Mouse (Mus musculus) gastrocnemius, postnatal 14 days (tissue): ENCODE data around the gene Cmtm6. TPM values are rescaled to one million over a fixed set of nuclear protein-coding genes. Genes with fewer than 3 reads are reported as not detected.
A peak's percentile ranks its signal among the peaks of the same experiment; 100 is the strongest.
"Not testable (repeated sequence)": the region's sequence is repeated elsewhere in the genome, so short reads cannot be mapped to it uniquely, and the experiment has no call there.

Experiments used
- DNase-seq: peaks from one replicate; pipeline ENCODE4 v3.0.0; 2021; ENCODE audit warnings: mixed read lengths
- intact Hi-C: fragments of 180-260 bp; cut with DNase I; formaldehyde crosslinking; loops from one replicate; pipeline ENCODE4 v1.15.1; 2025; ENCODE audit warnings: low total_unique reads
- total RNA-seq, 2 experiments: library from RNA; stranded (reverse); gene quantifications; 2 replicates each; pipeline ENCODE4 v1.2.3; 2021

Cmtm6 gene
- total RNA-seq, 2 experiments from 2014 or later, result 11.2 to 14.2 TPM

DNA sequence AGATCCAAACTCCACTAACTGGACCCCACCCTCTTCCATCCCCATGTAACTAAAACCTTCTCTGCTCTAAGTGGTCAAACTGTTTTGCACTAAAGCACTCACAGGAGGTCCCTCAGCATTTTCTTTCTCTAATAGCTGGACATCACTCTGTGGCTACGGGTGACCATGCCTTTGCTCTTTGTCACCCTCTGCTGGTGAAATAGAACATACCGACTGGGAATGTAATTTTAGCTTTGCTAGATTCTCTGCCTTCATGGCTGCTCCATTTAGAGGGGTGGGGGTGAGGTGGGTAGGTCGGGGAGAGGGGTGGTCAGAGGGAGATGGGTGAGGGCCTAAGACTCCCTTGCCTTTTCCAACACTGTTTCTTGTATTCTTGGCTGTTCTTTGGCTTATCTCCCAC, 3.6 kb upstream of the Cmtm6 start:
- intact Hi-C loops, result loop anchor here (2.0 kb wide), 1 partner anchor 79 kb away; no protein-coding TSS in a partner anchor
- DNase-seq, result no peak

DNA sequence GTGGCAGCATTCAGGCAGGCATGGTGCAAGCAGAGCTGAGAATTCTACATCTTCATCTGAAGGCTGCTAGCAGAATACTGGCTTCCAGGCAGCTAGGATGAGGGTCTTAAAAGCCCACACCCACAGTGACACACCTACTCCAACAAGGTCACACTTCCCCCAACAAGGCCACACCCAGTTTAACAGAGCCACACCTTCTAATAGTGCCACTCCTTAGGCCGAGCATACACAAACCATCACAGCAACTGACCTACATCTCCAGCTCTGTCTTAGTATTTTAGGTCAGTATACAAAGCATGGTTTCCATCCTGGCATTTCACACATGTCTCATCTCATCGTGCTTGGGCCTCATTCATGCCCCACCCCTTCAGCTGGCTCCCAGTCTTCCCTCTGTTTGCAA, 2.5 kb upstream of the Cmtm6 start:
- DNase-seq, intact Hi-C loops: not testable (repeated sequence)

DNA sequence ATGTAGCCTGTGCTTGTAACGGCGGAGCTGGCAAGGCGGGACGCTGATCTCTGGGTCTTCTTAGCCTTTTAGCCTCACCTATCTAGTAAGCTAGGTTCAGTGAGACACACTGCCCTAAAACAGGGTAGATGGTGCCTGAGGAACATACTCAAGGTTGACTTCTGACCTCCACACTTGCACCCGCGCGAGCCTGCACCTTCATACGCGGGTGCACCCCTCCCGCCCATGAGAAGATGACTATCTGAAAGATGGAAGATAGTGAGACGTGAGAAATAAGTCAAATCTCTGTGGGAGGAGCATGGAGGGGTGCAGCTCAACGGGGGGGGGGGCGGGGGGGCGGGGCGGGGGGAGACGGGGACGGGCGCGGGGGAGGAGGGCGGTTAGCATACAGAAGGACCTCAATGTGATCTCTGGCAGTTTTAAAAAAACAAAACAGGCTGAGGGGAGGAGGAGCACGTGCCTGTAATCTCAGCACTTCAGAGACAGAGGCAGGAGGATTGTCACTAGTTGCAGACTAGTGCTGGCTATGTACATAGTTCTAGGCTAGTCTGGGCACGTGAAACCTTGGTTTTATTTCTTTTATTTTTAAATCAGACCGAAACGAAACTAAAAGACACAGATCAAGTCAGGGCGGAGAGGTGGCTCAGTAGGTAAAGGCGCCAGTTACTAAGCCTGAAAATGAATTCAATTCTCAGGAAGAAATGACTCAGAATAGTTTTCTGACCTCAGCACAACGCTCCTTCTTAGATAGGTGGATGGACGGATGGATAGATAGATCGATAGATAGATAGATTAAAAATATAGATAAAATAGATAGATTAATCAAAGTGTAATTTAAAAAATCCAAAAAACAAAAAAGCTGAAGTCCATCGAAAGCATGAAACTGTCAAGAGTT, 758 bp upstream of the Cmtm6 start:
- no peak for DNase-seq
- intact Hi-C loops, result no loop called here

DNA sequence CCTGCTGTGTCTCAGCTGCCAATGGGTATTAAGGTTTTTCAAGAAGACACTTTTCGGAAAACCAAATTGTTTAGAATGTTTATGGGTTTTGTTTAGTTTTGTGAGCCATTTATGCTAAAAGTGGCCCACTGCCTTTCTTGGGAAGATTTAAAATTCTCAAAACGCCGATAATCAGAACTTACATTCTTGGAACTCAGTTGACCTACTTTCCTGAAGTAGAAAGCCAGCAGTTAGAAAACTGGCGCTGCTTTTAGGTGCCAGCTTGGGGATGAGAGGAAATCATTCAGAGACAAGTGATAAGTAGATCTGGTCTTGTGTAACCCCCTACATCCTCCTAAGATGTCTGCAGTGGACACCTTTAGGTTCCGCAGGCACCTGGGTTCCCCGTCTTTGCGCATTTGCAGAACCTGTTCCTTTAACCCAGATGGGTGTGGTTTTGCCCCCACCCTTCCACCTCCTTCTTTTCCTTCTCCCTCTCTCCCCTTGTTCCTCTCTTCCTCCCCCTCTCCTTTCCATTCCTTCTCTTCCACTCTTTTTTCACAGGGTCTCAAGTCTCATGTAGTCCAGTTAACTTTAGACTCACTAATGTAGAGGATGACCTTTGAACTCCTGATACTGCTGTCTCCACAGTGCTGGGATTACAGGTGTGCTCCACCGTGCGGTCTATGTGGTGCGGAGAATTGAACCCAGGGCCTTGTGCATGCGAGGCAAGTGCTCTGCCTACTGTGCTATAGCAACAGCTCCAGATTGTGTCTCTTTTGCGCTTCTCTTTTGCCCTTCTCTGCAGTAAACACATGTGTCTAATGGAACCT, 1.2 kb downstream of the Cmtm6 start:
- intact Hi-C loops, result no loop called here
- no peak for DNase-seq

DNA sequence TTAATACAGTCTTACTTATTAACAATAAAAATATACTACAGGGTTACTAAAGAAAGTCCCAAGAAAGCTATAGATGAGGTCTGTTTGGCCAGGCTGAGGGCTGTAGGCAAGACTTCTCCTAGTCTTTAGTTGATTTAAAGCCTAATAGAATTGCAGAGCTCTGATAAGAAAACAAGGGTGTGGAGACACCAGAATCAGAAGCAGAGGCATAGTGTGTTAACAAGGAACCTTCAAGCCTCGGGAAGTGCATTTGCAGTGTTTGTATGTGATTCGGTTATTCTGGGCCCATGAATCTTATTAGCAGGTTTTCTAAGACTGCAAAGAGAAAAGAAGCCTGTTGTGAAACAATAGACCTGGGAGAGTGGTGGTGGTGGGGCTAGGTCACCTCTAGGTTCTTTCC, 2.3 kb downstream of the Cmtm6 start:
- DNase-seq, result no peak
- intact Hi-C loops, result no loop called here

DNA sequence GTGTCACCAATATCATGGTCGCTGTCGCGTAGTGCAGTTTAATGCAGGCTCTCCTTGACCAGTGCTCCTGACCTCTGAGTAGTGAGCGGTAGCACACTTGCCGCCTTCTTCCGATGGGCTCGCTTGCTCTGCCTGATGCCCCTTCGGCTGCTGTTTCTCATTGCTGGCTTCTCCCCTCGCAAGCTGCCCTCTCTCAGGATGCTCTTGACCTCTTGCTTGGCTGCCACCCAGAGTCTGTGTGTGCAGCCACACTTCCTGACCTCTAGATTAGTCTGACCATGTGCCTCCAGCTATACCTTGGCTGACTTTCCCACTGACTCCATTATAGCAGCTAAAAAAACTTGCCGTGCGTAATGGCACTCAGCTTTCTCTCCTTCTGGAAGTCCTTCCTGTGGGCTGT, 5.5 kb downstream of the Cmtm6 start:
- no peak for DNase-seq
- intact Hi-C loops, result no loop called here

DNA sequence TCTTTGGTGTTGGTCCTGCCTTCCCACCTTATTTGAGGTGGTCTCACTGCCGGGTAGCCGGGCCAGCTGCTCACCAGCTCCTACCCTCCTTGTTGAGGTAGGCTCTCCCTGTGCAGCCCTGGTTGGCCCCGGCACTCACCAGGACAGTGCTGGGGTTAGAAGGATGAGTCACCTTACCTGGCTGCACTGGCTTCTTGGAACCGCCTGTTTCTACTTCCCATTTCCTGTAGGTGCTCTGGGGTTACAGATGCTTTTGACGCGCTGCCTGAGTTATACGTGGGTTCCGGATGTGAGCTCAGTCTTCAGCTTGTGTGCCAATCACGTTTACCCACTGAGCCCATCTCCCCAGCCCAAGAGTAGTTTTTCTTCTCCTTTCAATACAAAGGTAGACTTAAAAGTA, 9.4 kb downstream of the Cmtm6 start:
- DNase-seq, result no peak
- intact Hi-C loops, result no loop called here

DNA sequence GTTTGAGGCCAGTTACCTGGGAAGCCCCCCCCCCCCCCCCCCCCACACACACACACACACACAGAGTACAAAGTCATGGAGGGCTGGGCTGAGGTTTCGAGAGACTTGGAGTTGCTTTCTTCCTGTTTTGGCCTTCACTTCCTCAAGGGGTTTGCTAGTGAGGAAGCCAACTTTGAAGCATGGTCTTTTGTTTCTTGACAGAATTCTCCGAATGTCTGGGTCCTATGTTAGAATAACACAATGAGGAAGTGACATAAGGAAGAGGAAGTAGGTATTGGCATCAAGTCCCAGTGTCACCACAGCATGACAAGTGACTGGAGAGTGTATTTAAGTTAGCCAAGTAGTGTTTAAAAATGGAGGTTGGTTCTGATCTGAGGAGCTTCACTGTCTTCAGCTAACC, 11.8 kb downstream of the Cmtm6 start:
- DNase-seq, result no peak
- intact Hi-C loops, result no loop called here

DNA sequence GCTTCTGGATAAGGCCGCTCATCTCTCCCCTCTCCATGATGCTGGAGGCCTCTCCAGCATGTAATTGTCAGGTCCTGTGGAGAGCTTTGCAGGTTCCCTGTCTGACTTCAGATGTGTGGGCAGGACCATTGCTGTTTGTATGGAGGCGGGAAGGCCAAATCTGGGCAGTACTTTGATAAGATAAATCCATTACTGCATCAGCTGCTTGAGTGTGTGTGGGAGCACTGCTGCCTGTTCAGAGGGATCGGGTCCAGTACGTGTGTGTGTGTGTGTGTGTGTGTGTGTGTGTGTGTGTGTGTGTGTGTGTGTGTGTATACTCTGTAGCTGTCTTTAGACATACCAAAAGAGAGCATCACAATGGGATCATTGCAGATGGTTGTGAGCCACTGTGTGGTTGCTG, 14.2 kb downstream of the Cmtm6 start:
- DNase-seq, result no peak
- intact Hi-C loops, result no loop called here

DNA sequence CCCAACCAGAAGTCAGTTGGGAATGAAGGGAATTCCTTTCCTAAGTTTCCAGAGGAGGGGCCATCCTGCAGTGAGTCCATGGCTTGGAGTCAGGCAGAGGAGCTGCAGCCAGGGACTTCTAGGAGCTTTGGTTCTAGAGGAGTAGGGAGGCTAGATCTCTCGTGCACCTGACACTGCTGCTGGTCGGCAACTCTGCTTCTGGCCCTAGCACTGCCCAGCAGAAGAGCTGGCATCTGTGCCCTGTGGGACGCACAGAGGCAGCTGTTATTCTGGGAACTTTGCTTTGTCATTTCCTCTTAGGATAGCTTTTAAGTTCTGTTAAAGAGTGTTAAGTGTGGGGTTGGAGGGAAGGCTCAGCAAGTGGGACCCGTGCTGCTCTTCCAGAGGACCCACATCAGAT, 14.7 kb downstream of the Cmtm6 start:
- intact Hi-C loops, result no loop called here
- DNase-seq, result no peak

DNA sequence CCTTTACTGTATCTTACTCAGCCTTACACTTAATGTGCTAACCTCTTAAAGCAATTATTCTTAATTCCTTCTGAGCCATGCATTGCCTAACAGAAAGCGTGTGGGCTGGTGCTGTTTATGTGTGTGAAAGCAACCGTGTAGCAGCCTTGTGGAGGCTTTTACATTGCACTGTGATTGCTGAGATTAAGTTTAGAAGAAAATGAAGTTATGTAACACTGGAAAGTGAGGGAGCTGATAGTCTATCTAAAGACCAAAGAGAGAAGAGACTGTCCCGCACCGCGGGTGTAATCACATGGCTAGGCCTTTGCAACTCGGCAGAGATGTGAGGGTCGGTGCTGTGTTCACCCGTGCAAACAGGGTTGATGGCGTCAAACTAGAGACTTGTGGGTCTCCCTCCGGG, 16.1 kb downstream of the Cmtm6 start:
- intact Hi-C loops, result no loop called here

DNA sequence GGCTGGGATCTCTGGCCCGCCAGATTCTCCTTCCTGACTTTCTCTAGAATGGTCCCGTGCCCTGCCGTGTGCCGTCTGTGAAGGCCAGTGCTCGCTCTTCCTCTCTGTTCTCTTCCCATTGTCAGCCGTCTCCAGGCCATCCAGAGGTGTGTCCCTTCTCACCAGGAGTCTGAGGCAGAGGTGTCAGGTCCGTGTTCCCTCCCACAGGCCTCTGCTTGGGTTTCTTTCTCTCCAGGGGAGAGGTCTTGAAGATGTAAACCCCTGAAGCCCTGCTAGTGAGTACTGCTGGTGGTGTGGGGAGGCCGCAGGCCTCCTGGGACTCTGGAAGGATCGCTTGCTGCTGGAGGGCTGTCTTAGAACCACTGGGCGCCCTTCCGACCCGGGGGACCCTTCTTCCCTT, 16.6 kb downstream of the Cmtm6 start:
- intact Hi-C loops, result no loop called here
- no peak for DNase-seq

More for the DNA sequence above, 16.1 kb downstream of the Cmtm6 start:
- DNase-seq, result no peak

DNA sequence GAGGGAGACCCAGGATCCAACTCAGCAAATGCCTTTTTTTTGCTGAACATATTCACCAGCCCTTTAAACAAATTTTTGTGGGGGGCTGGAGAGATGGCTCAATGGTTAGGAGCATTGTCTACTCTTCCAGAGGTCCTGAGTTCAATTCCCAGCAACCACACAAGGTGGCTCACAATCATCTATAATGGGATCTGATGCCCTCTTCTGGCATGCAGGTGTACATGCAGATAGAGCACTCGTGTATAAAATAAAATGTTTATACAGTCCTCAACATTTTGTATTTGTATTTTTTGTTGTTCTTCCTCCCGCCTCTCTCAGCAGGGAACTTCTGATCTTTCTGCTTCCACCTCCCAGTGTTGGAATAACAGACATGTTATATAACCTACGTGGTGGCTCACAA, 20.7 kb downstream of the Cmtm6 start:
- intact Hi-C loops, result loop anchor here (5.0 kb wide), 1 partner anchor 41 kb away; no protein-coding TSS in a partner anchor
- no peak for DNase-seq

DNA sequence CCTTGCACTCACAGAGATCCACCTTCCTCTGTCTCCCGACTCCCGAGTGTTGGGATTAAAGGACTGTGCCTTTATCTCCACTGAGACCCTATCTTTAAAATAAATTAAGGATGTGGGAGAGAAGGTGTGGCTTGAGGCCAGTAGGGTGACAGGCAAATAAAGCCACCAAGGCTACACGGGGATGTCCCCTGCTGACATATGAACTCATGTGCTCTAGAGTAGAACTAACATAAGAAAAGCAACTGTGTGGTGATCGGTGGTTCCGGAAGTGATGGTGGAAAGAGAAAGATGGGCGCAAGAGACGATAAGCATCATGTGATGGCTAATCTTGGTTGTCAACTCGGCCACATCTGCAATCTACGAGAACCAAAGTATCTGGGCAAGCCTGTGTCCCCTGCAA, 21.4 kb downstream of the Cmtm6 start:
- DNase-seq, result no peak
- intact Hi-C loops, result loop anchor here (5.0 kb wide), 1 partner anchor 40 kb away; no protein-coding TSS in a partner anchor

DNA sequence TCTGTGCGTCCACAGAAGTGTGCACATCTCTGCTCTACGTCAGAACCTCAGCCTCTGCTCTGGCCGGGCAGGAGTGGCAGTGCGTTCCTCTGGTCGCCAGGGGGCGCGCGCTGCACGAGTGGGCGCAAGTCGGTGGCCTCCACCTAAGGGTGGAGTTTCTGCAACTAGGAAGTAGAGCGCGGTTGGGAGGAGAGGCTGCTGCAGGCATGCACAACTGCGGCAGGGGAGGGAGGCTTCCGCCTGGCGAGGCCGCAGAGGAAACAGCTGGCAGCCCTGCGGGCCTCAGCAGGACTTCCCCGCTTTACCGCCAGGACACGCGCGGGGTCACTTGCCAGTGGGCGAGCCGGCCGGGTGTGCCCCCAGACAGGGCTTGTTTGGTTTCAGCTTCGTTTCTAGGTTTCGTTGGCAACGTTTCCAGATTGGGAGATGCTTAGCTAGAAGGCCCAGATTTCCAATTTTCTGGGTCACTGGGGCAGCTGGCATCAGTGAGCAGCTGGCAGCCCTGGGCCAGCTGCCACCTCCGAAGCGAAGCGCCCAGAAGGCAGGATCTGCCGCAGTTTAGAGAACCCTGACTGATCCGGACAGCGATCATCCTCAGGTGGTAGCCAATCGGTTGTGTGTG, 22.1 kb downstream of the Cmtm6 start:
- peak; percentile 93 for DNase-seq
- intact Hi-C loops, result loop anchor here (5.0 kb wide), 1 partner anchor 39 kb away; no protein-coding TSS in a partner anchor

DNA sequence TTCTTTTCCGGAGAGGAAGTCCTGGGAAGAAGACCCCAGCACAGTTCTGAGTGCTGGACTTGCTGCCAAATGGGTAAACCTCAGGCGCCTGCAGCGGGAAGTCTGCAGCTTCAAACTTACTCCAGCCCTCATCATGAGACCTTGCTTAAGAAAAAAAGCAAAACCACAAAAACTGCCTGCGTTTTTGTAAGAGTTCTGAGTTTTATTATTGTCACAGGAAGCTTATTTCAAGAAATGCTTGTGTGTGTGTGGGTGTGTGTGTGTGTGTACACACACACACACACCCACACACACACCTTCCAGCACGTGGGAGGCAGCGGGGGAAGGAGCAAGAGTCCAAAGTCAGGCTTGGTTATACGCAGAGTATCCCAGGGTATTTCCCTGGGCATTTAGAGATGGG, 27.4 kb downstream of the Cmtm6 start:
- intact Hi-C loops, result no loop called here
- no peak for DNase-seq

DNA sequence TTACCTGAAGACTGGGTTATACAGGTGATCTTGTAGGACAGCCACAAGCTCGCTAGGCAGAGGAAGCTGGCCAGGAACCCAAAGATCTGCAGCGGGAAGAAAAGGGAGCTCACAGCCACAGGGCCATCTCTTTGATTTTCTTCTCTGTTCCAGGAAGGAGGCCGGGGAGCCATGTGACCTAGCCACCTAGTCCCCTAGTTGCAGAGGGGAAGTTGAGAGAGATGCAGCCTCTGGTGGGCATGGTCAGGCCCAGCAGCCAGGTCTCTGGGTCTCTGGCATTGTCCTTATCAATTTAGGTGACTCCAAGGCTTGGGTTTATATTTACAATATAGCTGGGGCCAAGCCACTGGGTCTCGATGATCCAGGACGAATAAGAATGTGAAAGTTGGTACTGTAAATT, 27.9 kb downstream of the Cmtm6 start:
- no peak for DNase-seq
- intact Hi-C loops, result no loop called here

DNA sequence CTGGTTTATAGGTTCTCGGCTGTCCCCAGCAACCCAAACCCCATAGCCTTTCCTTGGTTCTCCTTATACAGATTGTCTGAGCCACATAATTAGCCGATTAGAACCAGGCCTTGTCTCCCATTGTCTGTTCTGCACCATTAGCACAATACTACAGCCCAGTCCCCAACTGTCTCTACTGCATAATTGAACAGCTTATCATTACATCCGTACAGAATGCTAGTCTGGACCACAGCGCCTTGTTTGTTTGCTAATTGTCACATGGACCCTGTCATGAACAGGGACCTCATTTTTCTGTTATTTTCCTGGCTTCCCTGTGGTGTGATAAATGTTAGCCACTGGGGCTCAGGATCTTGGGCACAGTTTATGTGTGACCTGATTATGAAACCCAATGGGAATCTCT, 29.0 kb downstream of the Cmtm6 start:
- intact Hi-C loops, result no loop called here
- DNase-seq, result no peak

DNA sequence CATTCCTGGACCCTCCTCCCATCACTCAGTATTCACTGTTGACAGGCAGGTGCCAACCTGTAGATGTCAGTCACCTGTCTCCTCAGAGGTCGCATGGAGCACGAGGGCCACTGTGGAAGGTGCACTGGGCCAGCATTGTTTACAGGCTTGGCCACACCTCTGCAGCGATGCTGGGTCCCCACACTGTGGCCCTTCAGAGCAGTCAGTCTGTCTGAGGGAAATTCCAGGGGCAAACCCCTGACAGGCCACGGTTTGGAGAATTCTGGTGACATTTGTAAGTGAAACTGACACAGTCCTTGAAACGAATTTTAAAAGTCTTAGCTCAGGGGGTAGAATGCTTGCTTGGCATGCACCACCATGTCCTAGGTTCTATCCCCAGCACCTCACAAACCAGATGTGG, 29.4 kb downstream of the Cmtm6 start:
- intact Hi-C loops, result no loop called here
- DNase-seq, result no peak

DNA sequence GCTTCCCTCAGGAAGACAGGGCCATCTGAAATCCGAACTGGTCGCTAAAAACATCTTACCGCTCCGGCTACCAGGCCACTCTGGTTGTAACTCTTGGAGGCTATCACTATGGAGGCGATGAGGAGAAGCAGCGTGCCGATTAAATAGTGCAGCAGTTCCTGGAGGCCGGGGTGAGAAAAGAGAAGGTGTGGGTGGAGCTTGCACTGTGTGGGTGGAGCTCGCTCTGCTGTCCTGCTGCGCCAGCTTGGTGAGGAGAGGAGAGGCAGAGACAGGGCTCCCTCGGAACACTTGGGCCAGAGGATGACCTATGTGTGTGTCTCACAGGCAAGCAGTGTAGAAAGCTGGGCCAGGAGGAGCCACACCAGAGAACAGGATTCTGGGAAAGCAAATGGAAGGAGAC, 30.9 kb downstream of the Cmtm6 start:
- intact Hi-C loops, result no loop called here
- no peak for DNase-seq
